Mouse (Mus musculus) limb, embryonic 14.5 days (tissue): Measurements from ENCODE around the gene Omg. TPM values are rescaled to one million over a fixed set of nuclear protein-coding genes. Genes with fewer than 3 reads are reported as not detected.

Experiments used
- ATAC-seq: fragments of 200-750 bp; cut with Nextera tagmentation; 2 replicates; pipeline ENCODE4 v1.8.0; 2017; ENCODE audit warnings: low read depth, moderate number of reproducible peaks, moderate TSS enrichment; ENCODE audit not compliant: low FRiP score
- DNase-seq: peaks from one replicate; pipeline ENCODE4 v3.0.0-alpha.2; 2015; ENCODE audit warnings: low spot score
- H3K27ac ChIP-seq: fragments of 300-500 bp; sonication (generic); replicated peaks from 2 replicates; pipeline ENCODE4 v1.5.1; 2014; ENCODE audit warnings: low read depth, mild to moderate bottlenecking, low read length, moderate library complexity, mixed read lengths
- H3K27me3 ChIP-seq: fragments of 300-500 bp; sonication (generic); 2 replicates; pipeline ENCODE4 v1.6.1; 2014; ENCODE audit warnings: low read length, mixed read lengths; ENCODE audit not compliant: control insufficient read depth, insufficient read depth
- H3K36me3 ChIP-seq: fragments of 300-500 bp; sonication (generic); 2 replicates; pipeline ENCODE4 v1.6.1; 2014; ENCODE audit warnings: mild to moderate bottlenecking, low read length, moderate library complexity, mixed read lengths; ENCODE audit not compliant: control insufficient read depth, insufficient read depth
- H3K4me1 ChIP-seq: fragments of 300-500 bp; sonication (generic); 2 replicates; pipeline ENCODE4 v1.6.1; 2014; ENCODE audit warnings: antibody characterized with exemption, low read length, mixed read lengths; ENCODE audit not compliant: control insufficient read depth, insufficient read depth
- H3K4me2 ChIP-seq: fragments of 300-500 bp; sonication (generic); replicated peaks from 2 replicates; pipeline ENCODE4 v1.6.1; 2014; ENCODE audit warnings: low read depth, mild to moderate bottlenecking, low read length, moderate library complexity; ENCODE audit not compliant: severe bottlenecking
- H3K4me3 ChIP-seq: fragments of 300-500 bp; sonication (generic); replicated peaks from 2 replicates; pipeline ENCODE4 v1.5.1; 2014; ENCODE audit warnings: low read length
- H3K9ac ChIP-seq: fragments of 300-500 bp; sonication (generic); 2 replicates; pipeline ENCODE4 v1.6.1; 2014; ENCODE audit warnings: mild to moderate bottlenecking, low read depth, low read length, moderate library complexity; ENCODE audit not compliant: severe bottlenecking
- H3K9me3 ChIP-seq: fragments of 300-500 bp; sonication (generic); 2 replicates; pipeline ENCODE4 v1.6.1; 2016; ENCODE audit warnings: low read length; ENCODE audit not compliant: control insufficient read depth
- POLR2A ChIP-seq: fragments of 200-500 bp; IDR thresholded peaks from 2 replicates; pipeline ENCODE4 v1.8.0; 2012; ENCODE audit warnings: inconsistent platforms, mild to moderate bottlenecking, moderate library complexity, borderline replicate concordance; ENCODE audit not compliant: insufficient read depth, insufficient read length; ENCODE audit errors: extremely low read depth
- WGBS: fragments of 180-500 bp; shearing (Covaris S2); extraction: QIAGEN DNeasy Blood & Tissue Kit; methylation state at CpG from one replicate; pipeline ENCODE4 v1.1.7; 2014; 5-methylcytosine and 5-hydroxymethylcytosine counted together
- polyA plus RNA-seq, 2 experiments: library from polyadenylated mRNA; depleted of rRNA in 1 of 2; stranded (reverse) in 1 of 2; unstranded in 1 of 2; fragments of >200 nt; fragmentation: Nextera tagmentation in 1 of 2; extraction: Ambion mirVana in 1 of 2; gene quantifications; 2 replicates each; pipeline versions ENCODE4 v1.2.1 to v1.2.3; 2012 to 2014

Gene Omg
- polyA plus RNA-seq, 2 experiments = 0.03 to 0.26 TPM

- Histone ChIP-seq H3K9ac (no peak overlapping the region), H3K9me3 (no peaks in the 10 kb centered on the region), H3K36me3 (0 out of 2 replicates have a peak, but pooled peaks cover 3% of the 10 kb centered on the region), H3K4me1 (no peaks in the 10 kb centered on the region), H3K4me3 (no peak overlapping the region), H3K27me3 (no peaks in the 10 kb centered on the region), H3K27ac (no peak overlapping the region), H3K4me2 (no peak overlapping the region)
- TF ChIP-seq POLR2A = no peak
- ATAC-seq (no peak), DNase-seq (no peak)
- 91% methylated on average over 6 of the region's 6 CpGs for WGBS
These were observed 15.4 kb upstream of the Omg start for GRCm38 (mm10) chr11:79519299-79519698.

- Histone ChIP-seq H3K36me3 (no peaks in the 10 kb centered on the region), H3K9ac (no peak overlapping the region), H3K4me2 (no peak overlapping the region), H3K4me3 (no peak overlapping the region), H3K27me3 (no peaks in the 10 kb centered on the region), H3K9me3 (no peaks in the 10 kb centered on the region), H3K4me1 (no peaks in the 10 kb centered on the region), H3K27ac (no peak overlapping the region)
- WGBS = 95% methylated on average over 2 of the region's 2 CpGs
- no peak for DNase-seq
- ATAC-seq = no peak
- no peak for TF ChIP-seq POLR2A
These were observed 11.9 kb upstream of the Omg start for GRCm38 (mm10) chr11:79515798-79516197.

- no peak for TF ChIP-seq POLR2A
- H3K27ac ChIP-seq = no peak overlapping the region
- H3K4me3 ChIP-seq = no peak overlapping the region
- H3K36me3 ChIP-seq = no peaks in the 10 kb centered on the region
- H3K4me2 ChIP-seq = no peak overlapping the region
- H3K27me3 ChIP-seq = no peaks in the 10 kb centered on the region
- ATAC-seq (no peak), DNase-seq (no peak)
- no peak overlapping the region for H3K9ac ChIP-seq
- no peaks in the 10 kb centered on the region for H3K4me1 ChIP-seq
- H3K9me3 ChIP-seq = no peaks in the 10 kb centered on the region
- 63% methylated on average over 6 of the region's 6 CpGs for WGBS
These were observed 11.4 kb upstream of the Omg start for GRCm38 (mm10) chr11:79515331-79515730.

GRCm38 (mm10) chr11:79511970-79512369 is 8.1 kb upstream of the Omg start:
- 87% methylated on average over 3 of the region's 3 CpGs for WGBS
- H3K27me3 ChIP-seq = no peaks in the 10 kb centered on the region

GRCm38 (mm10) chr11:79504506-79504905 is 622 bp upstream of the Omg start:
- Histone ChIP-seq H3K27ac (no peak overlapping the region), H3K27me3 (no peaks in the 10 kb centered on the region), H3K36me3 (peaks cover 5% of the 10 kb centered on the region; the same call in 1 of the 2 replicates), H3K4me2 (no peak overlapping the region), H3K4me1 (no peaks in the 10 kb centered on the region), H3K9me3 (no peaks in the 10 kb centered on the region), H3K9ac (no peak overlapping the region), H3K4me3 (no peak overlapping the region)
- WGBS = 81% methylated on average over 7 of the region's 7 CpGs
- ATAC-seq = no peak
- no peak for DNase-seq
- no peak for TF ChIP-seq POLR2A

More at GRCm38 (mm10) chr11:79511970-79512369, 8.1 kb upstream of the Omg start:
- no peak for ATAC-seq
- Histone ChIP-seq H3K9me3 (no peaks in the 10 kb centered on the region), H3K9ac (no peak overlapping the region), H3K4me2 (no peak overlapping the region), H3K4me1 (no peaks in the 10 kb centered on the region), H3K4me3 (no peak overlapping the region), H3K27ac (no peak overlapping the region), H3K36me3 (no peaks in the 10 kb centered on the region)
- TF ChIP-seq POLR2A = no peak
- no peak for DNase-seq

- Histone ChIP-seq H3K9ac (no peak overlapping the region), H3K27ac (no peak overlapping the region), H3K4me2 (no peak overlapping the region), H3K4me1 (no peaks in the 10 kb centered on the region), H3K4me3 (no peak overlapping the region), H3K9me3 (no peaks in the 10 kb centered on the region), H3K36me3 (peaks cover 5% of the 10 kb centered on the region; the same call in 1 of the 2 replicates), H3K27me3 (no peaks in the 10 kb centered on the region)
- no peak for TF ChIP-seq POLR2A
- 74% methylated on average over 2 of the region's 2 CpGs for WGBS
- DNase-seq = no peak
- ATAC-seq = no peak
These were observed 967 bp downstream of the Omg start for GRCm38 (mm10) chr11:79502917-79503316.
